Mouse (Mus musculus): ENCODE measurements around the gene N4bp1. TPM values are rescaled to one million over a fixed set of nuclear protein-coding genes. Genes with fewer than 3 reads are reported as not detected.

Gene N4bp1
- polyA plus RNA-seq, 1 experiment from 2014 or later, result 12.7 TPM

GRCm38 (mm10) chr8:86841556-86842309 is 43.3 kb downstream of the N4bp1 start:
- Histone ChIP-seq H3K4me2 (ENCODE audit: low read depth, low read length) (no peak overlapping the region), H3K4me3 (ENCODE audit: low read depth, low read length) (no peak overlapping the region), H3K9me3 (ENCODE audit: control insufficient read depth, low read length) (no peaks in the 10 kb centered on the region), H3K27ac (ENCODE audit: low read depth, low read length) (no peak overlapping the region), H3K4me1 (ENCODE audit: control insufficient read depth, insufficient read depth, low read length) (no peaks in the 10 kb centered on the region), H3K27me3 (ENCODE audit: control insufficient read depth, insufficient read depth, low read length) (no peaks in the 10 kb centered on the region), H3K36me3 (ENCODE audit: control insufficient read depth, insufficient read depth, low read length) (peaks cover 27% of the 10 kb centered on the region), H3K9ac (replicated peaks; ENCODE audit: low read depth, low read length) (no peak overlapping the region)
- no peak for ATAC-seq (ENCODE audit: low read depth)
- 93% methylated on average over 8 of the region's 8 CpGs for WGBS

GRCm38 (mm10) chr8:86840120-86840693 is 44.9 kb downstream of the N4bp1 start:
- 96% methylated on average over 12 of the region's 12 CpGs for WGBS
- no peak for ATAC-seq (ENCODE audit: low read depth)
- no peak overlapping the region for H3K27ac ChIP-seq (ENCODE audit: low read depth, low read length)
- no peak overlapping the region for H3K4me2 ChIP-seq (ENCODE audit: low read depth, low read length)
- H3K4me3 ChIP-seq (ENCODE audit: low read depth, low read length), result no peak overlapping the region
- H3K36me3 ChIP-seq (ENCODE audit: control insufficient read depth, insufficient read depth, low read length), result peaks cover 26% of the 10 kb centered on the region
- H3K9me3 ChIP-seq (ENCODE audit: control insufficient read depth, low read length), result no peaks in the 10 kb centered on the region
- no peaks in the 10 kb centered on the region for H3K4me1 ChIP-seq (ENCODE audit: control insufficient read depth, insufficient read depth, low read length)
- no peaks in the 10 kb centered on the region for H3K27me3 ChIP-seq (ENCODE audit: control insufficient read depth, insufficient read depth, low read length)
- H3K9ac ChIP-seq (replicated peaks; ENCODE audit: low read depth, low read length), result no peak overlapping the region

- no peak overlapping the region for H3K9ac ChIP-seq (replicated peaks; ENCODE audit: low read depth, low read length)
- H3K4me3 ChIP-seq (ENCODE audit: low read depth, low read length), result no peak overlapping the region
- no peak for ATAC-seq (ENCODE audit: low read depth)
- H3K27me3 ChIP-seq (ENCODE audit: control insufficient read depth, insufficient read depth, low read length), result no peaks in the 10 kb centered on the region
- no peaks in the 10 kb centered on the region for H3K9me3 ChIP-seq (ENCODE audit: control insufficient read depth, low read length)
- no peak overlapping the region for H3K4me2 ChIP-seq (ENCODE audit: low read depth, low read length)
- no peaks in the 10 kb centered on the region for H3K4me1 ChIP-seq (ENCODE audit: control insufficient read depth, insufficient read depth, low read length)
- H3K36me3 ChIP-seq (ENCODE audit: control insufficient read depth, insufficient read depth, low read length), result peaks cover 22% of the 10 kb centered on the region
- H3K27ac ChIP-seq (ENCODE audit: low read depth, low read length), result no peak overlapping the region
- WGBS, result 94% methylated on average over 6 of the region's 6 CpGs
These were observed 46.2 kb downstream of the N4bp1 start for GRCm38 (mm10) chr8:86838707-86839438.

GRCm38 (mm10) chr8:86837234-86837633 is 47.8 kb downstream of the N4bp1 start:
- ATAC-seq (ENCODE audit: low read depth), result no peak
- Histone ChIP-seq H3K9ac (replicated peaks; ENCODE audit: low read depth, low read length) (no peak overlapping the region), H3K4me2 (ENCODE audit: low read depth, low read length) (no peak overlapping the region), H3K4me1 (ENCODE audit: control insufficient read depth, insufficient read depth, low read length) (no peaks in the 10 kb centered on the region), H3K36me3 (ENCODE audit: control insufficient read depth, insufficient read depth, low read length) (peaks cover 10% of the 10 kb centered on the region; the same call in 1 of the 2 replicates), H3K9me3 (ENCODE audit: control insufficient read depth, low read length) (no peaks in the 10 kb centered on the region), H3K27ac (ENCODE audit: low read depth, low read length) (no peak overlapping the region), H3K27me3 (ENCODE audit: control insufficient read depth, insufficient read depth, low read length) (no peaks in the 10 kb centered on the region), H3K4me3 (ENCODE audit: low read depth, low read length) (no peak overlapping the region)
- 73% methylated on average over 2 of the region's 2 CpGs for WGBS

GRCm38 (mm10) chr8:86835881-86836280 is 49.2 kb downstream of the N4bp1 start:
- Histone ChIP-seq H3K27me3 (ENCODE audit: control insufficient read depth, insufficient read depth, low read length) (no peaks in the 10 kb centered on the region), H3K9ac (replicated peaks; ENCODE audit: low read depth, low read length) (no peak overlapping the region), H3K4me1 (ENCODE audit: control insufficient read depth, insufficient read depth, low read length) (no peaks in the 10 kb centered on the region), H3K9me3 (ENCODE audit: control insufficient read depth, low read length) (no peaks in the 10 kb centered on the region), H3K36me3 (ENCODE audit: control insufficient read depth, insufficient read depth, low read length) (no peaks in the 10 kb centered on the region), H3K27ac (ENCODE audit: low read depth, low read length) (no peak overlapping the region), H3K4me2 (ENCODE audit: low read depth, low read length) (no peak overlapping the region), H3K4me3 (ENCODE audit: low read depth, low read length) (no peak overlapping the region)
- no peak for ATAC-seq (ENCODE audit: low read depth)

- Histone ChIP-seq H3K9ac (replicated peaks; ENCODE audit: low read depth, low read length) (no peak overlapping the region), H3K36me3 (ENCODE audit: control insufficient read depth, insufficient read depth, low read length) (no peaks in the 10 kb centered on the region), H3K27ac (ENCODE audit: low read depth, low read length) (no peak overlapping the region), H3K27me3 (ENCODE audit: control insufficient read depth, insufficient read depth, low read length) (no peaks in the 10 kb centered on the region), H3K4me2 (ENCODE audit: low read depth, low read length) (no peak overlapping the region), H3K4me1 (ENCODE audit: control insufficient read depth, insufficient read depth, low read length) (no peaks in the 10 kb centered on the region), H3K9me3 (ENCODE audit: control insufficient read depth, low read length) (no peaks in the 10 kb centered on the region), H3K4me3 (ENCODE audit: low read depth, low read length) (no peak overlapping the region)
- WGBS, result 74% methylated on average over 8 of the region's 8 CpGs
- no peak for ATAC-seq (ENCODE audit: low read depth)
These were observed 50.4 kb downstream of the N4bp1 start for GRCm38 (mm10) chr8:86834496-86835260.

GRCm38 (mm10) chr8:86833937-86834336 is 51.1 kb downstream of the N4bp1 start:
- no peak overlapping the region for H3K4me3 ChIP-seq (ENCODE audit: low read depth, low read length)
- WGBS, result 90% methylated on average over 1 of the region's 1 CpGs
- H3K4me1 ChIP-seq (ENCODE audit: control insufficient read depth, insufficient read depth, low read length), result no peaks in the 10 kb centered on the region
- no peak overlapping the region for H3K27ac ChIP-seq (ENCODE audit: low read depth, low read length)
- no peaks in the 10 kb centered on the region for H3K9me3 ChIP-seq (ENCODE audit: control insufficient read depth, low read length)
- ATAC-seq (ENCODE audit: low read depth), result no peak
- no peak overlapping the region for H3K4me2 ChIP-seq (ENCODE audit: low read depth, low read length)
- H3K36me3 ChIP-seq (ENCODE audit: control insufficient read depth, insufficient read depth, low read length), result no peaks in the 10 kb centered on the region
- no peak overlapping the region for H3K9ac ChIP-seq (replicated peaks; ENCODE audit: low read depth, low read length)
- no peaks in the 10 kb centered on the region for H3K27me3 ChIP-seq (ENCODE audit: control insufficient read depth, insufficient read depth, low read length)

GRCm38 (mm10) chr8:86828925-86829324 is 56.1 kb downstream of the N4bp1 start:
- H3K4me3 ChIP-seq (ENCODE audit: low read depth, low read length), result no peak overlapping the region
- ATAC-seq (ENCODE audit: low read depth), result no peak
- no peaks in the 10 kb centered on the region for H3K9me3 ChIP-seq (ENCODE audit: control insufficient read depth, low read length)
- H3K4me1 ChIP-seq (ENCODE audit: control insufficient read depth, insufficient read depth, low read length), result no peaks in the 10 kb centered on the region
- H3K36me3 ChIP-seq (ENCODE audit: control insufficient read depth, insufficient read depth, low read length), result no peaks in the 10 kb centered on the region
- H3K27ac ChIP-seq (ENCODE audit: low read depth, low read length), result no peak overlapping the region
- H3K27me3 ChIP-seq (ENCODE audit: control insufficient read depth, insufficient read depth, low read length), result no peaks in the 10 kb centered on the region
- H3K4me2 ChIP-seq (ENCODE audit: low read depth, low read length), result no peak overlapping the region
- WGBS, result 67% methylated on average over 2 of the region's 2 CpGs
- H3K9ac ChIP-seq (replicated peaks; ENCODE audit: low read depth, low read length), result no peak overlapping the region

Measured in neural tube, embryonic 14.5 days (tissue).